ENCODE assay signal across 25 mouse cellular contexts in genomic region chr15:100216173-100216572, GRCm38 (mm10). TPM values are rescaled to one million over a fixed set of nuclear protein-coding genes. Genes with fewer than 3 reads are reported as not detected.
DNase-seq lines count a peak whose midpoint lies in the region; ATAC-seq and TF ChIP-seq lines count a peak whose summit lies in the region.
"Had no signal": no experiment of that assay in that cellular context is flagged by ENCODE, and none has a peak within 500 bp of the region (broad histone marks: within the 10 kb centered on the region; RNA-seq: fewer than 3 reads in every experiment).

No protein-coding gene starts in this region.

- H3K4me1 ChIP-seq in liver, postnatal 0 days (ENCODE audit: insufficient read depth): no peaks in the 10 kb centered on the region
- 0 out of 2 replicates have a peak, but pooled peaks cover 3% of the 10 kb centered on the region for H3K4me1 ChIP-seq in liver, embryonic 12.5 days
- H3K4me1 ChIP-seq: hindbrain, embryonic 13.5 days; kidney, embryonic 15.5 days had no signal

- no peak overlapping the region for H3K4me3 ChIP-seq in liver, postnatal 0 days (ENCODE audit: low read depth, low read length)
- H3K4me3 ChIP-seq in liver, embryonic 12.5 days: no peak overlapping the region
- H3K4me3 ChIP-seq: heart, adult 2 months; hindbrain, embryonic 13.5 days; kidney, embryonic 15.5 days had no signal

- no peak overlapping the region for H3K4me2 ChIP-seq in liver, postnatal 0 days (ENCODE audit: low read depth, low read length)
- H3K4me2 ChIP-seq in liver, embryonic 12.5 days: no peak overlapping the region
- H3K4me2 ChIP-seq: hindbrain, embryonic 13.5 days; kidney, embryonic 15.5 days; midbrain, embryonic 11.5 days had no signal

- peak overlapping the region; percentile 59 for H3K27ac ChIP-seq in liver, postnatal 0 days (ENCODE audit: low read depth)
- H3K27ac ChIP-seq in liver, embryonic 12.5 days: no peak overlapping the region
- H3K27ac ChIP-seq: heart, adult 2 months; hindbrain, embryonic 13.5 days; kidney, embryonic 15.5 days; liver, embryonic 14.5 days had no signal

- no peak overlapping the region for H3K9ac ChIP-seq in liver, postnatal 0 days (replicated peaks)
- no peak overlapping the region for H3K9ac ChIP-seq in liver, embryonic 12.5 days
- H3K9ac ChIP-seq: hindbrain, embryonic 13.5 days; kidney, embryonic 15.5 days; liver, embryonic 14.5 days had no signal

- no peak for TF ChIP-seq CTCF in liver, postnatal 0 days (IDR thresholded peaks at IDR 0.05; ENCODE audit: low read depth)

- no peak for DNase-seq in frontal cortex, postnatal 14 days (ENCODE audit: low spot score in 2 of 2)
- DNase-seq in liver, postnatal 0 days: peak; percentile 28
- DNase-seq in brain, adult 2 months (ENCODE audit: low read depth, low spot score): peak; percentile 47
- DNase-seq in ovary, postnatal 36 days (ENCODE audit: low spot score): no peak
- DNase-seq in adrenal gland, adult 2 months: no peak
- DNase-seq: adrenal gland, postnatal 14 days; cerebellum, adult 11-12 months; cerebellum, postnatal 25 days; gastrocnemius, postnatal 14 days; heart, postnatal 36 days; kidney, adult 11 months; kidney, postnatal 36 days; layer of hippocampus, postnatal 36 days; retina, postnatal 1 day; right cerebral cortex, postnatal 25 days; thymus, postnatal 14 days had no signal

- TF ChIP-seq EP300 in liver, postnatal 0 days (IDR thresholded peaks at IDR 0.05; ENCODE audit: low read depth): no peak

- 77% methylated on average over 9 of the region's 9 CpGs for WGBS in liver, postnatal 0 days (ENCODE audit: insufficient replicate concordance)
- WGBS in liver, embryonic 12.5 days (ENCODE audit: insufficient replicate concordance): 81% methylated on average over 9 of the region's 9 CpGs

- peaks cover 39% of the 10 kb centered on the region for H3K36me3 ChIP-seq in liver, postnatal 0 days (replicated peaks; ENCODE audit: insufficient read depth, low read length)
- peaks cover 44% of the 10 kb centered on the region for H3K36me3 ChIP-seq in liver, embryonic 12.5 days

- H3K27me3 ChIP-seq in liver, postnatal 0 days (ENCODE audit: insufficient read depth, low read length): no peaks in the 10 kb centered on the region
- H3K27me3 ChIP-seq in liver, embryonic 12.5 days (replicated peaks): no peaks in the 10 kb centered on the region
- H3K27me3 ChIP-seq: hindbrain, embryonic 13.5 days; kidney, embryonic 15.5 days had no signal

- H3K9me3 ChIP-seq in liver, postnatal 0 days (ENCODE audit: low read length): no peaks in the 10 kb centered on the region
- no peaks in the 10 kb centered on the region for H3K9me3 ChIP-seq in liver, embryonic 12.5 days (replicated peaks)
- H3K9me3 ChIP-seq: hindbrain, embryonic 13.5 days; kidney, embryonic 15.5 days had no signal

- ATAC-seq in frontal cortex, adult (ENCODE audit: low TSS enrichment): peak; percentile 17; the same call in 1 of the 2 replicates
- ATAC-seq in liver, postnatal 0 days: no peak
- ATAC-seq in liver, embryonic 12.5 days: no peak
- ATAC-seq in megakaryocyte, adult 5-6 weeks (ENCODE audit: poor library complexity, severe bottlenecking): peak; percentile 90
- ATAC-seq: forebrain, embryonic 14.5 days had no signal

RNA-seq across cellular contexts. Expression of gene Atf1, which starts 11.4 kb away (rescaled TPM):
- polyA plus RNA-seq in liver, postnatal 0 days (2015; fragmentation: Nextera tagmentation; extraction: Ambion mirVana): 23.5 and 24.4 TPM in 2 replicates
- polyA plus RNA-seq in liver, embryonic 12.5 days (2016; fragmentation: Nextera tagmentation; extraction: Ambion mirVana): 55.0 and 57.6 TPM in 2 replicates
- total RNA-seq in megakaryocyte, adult 5-6 weeks (2015): 77.0 and 100 TPM in 2 replicates
- 52.8 and 95.7 TPM in 2 replicates for total RNA-seq in megakaryocyte, adult 5-6 weeks (2017)
- total RNA-seq in adrenal gland, adult 2 months (2021): 10 to 100 TPM; 51.9 to 88.4 TPM
- polyA plus RNA-seq in adrenal gland, adult 2 months (2012; rRNA removed): 43.6 and 61.8 TPM in 2 replicates

Comparison
In these comparisons a context has a peak if more than half of its experiments do, and no peak if none do; other contexts are left out.
1. ATAC-seq: peak in frontal cortex, adult (single experiment) and megakaryocyte, adult 5-6 weeks (single experiment); none in liver, postnatal 0 days (single experiment) and liver, embryonic 12.5 days (single experiment).
2. DNase-seq: peak in liver, postnatal 0 days (single experiment) and brain, adult 2 months (single experiment); none in frontal cortex, postnatal 14 days (0 of 2), ovary, postnatal 36 days (single experiment) and adrenal gland, adult 2 months (single experiment).